Mouse (Mus musculus): ENCODE results near the gene Ccdc167.

DNA sequence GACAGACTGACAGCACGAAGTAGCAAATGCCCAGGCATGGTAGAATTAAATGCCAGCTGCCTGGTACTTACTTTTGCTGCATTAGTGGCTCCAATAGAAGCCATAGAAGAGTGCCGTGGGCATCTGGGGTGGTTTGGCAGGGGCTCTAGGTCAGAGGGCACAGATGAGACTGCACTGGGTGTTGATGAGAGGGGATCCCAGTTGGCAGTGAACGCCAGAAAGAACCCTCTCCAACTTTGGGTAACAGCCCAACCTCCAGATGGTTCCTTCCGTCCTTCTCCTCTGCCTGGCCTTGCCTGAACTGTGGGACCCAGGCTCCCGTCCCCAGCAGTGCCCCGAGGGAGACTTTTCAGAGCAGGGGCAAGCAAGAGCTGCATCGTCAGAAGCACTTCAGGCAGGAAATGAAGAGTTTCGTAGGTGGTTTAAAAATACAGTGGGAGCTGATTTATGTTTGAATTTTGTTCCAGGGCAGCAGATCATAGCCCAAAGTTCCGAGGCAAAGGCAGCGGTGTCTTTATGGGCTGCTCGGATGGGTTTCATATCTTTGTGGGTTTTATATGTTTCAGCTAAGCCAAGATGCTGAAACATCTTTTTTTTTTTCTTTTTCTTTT, 4.0 kb upstream of the Ccdc167 start:
- TF ChIP-seq HCFC1 (IDR thresholded peaks at IDR 0.05; ENCODE audit: borderline replicate concordance, insufficient read depth, low read length) (no peak), ZC3H11A (IDR thresholded peaks at IDR 0.05; ENCODE audit: borderline replicate concordance, low read depth, low read length) (no peak), ZNF384 (IDR thresholded peaks at IDR 0.05; ENCODE audit: low read depth, low read length) (no peak)
